Mouse (Mus musculus): Measurements from ENCODE around the gene B230118H07Rik. TPM values are rescaled to one million over a fixed set of nuclear protein-coding genes. Genes with fewer than 3 reads are reported as not detected.

The B230118H07Rik gene
- polyA plus RNA-seq, 1 experiment from 2014 or later = 15.1 TPM

DNA sequence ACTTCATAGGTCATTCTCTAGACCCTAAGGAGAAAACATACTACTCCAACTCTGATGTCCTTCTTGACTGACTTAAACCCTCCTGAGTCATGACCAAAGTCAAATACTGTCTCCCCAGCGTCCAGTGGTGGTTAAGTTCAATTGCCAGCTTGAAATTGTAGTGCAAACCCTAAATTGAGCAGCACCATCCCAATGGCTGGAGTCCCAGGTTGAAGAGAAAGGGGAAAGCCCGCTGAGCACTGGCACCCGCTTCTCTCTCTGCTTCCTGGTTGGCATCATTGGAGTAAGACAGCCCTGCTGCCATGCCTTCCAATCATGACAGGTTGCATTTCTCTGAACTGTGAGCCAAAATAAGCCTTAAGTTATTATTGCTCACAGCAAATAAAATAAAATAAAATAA is 89.9 kb downstream of the B230118H07Rik start:
- TF ChIP-seq EP300 (IDR thresholded peaks at IDR 0.05; ENCODE audit: low read depth) (no peak), CTCF (IDR thresholded peaks at IDR 0.05; ENCODE audit: low read depth) (no peak)
- no peak overlapping the region for H3K27ac ChIP-seq (ENCODE audit: low read depth)
- no peaks in the 10 kb centered on the region for H3K36me3 ChIP-seq (replicated peaks; ENCODE audit: insufficient read depth, low read length)
- ATAC-seq (no peak), DNase-seq (no peak)
- H3K9me3 ChIP-seq (ENCODE audit: low read length) = no peaks in the 10 kb centered on the region
- H3K9ac ChIP-seq (replicated peaks) = no peak overlapping the region
- no peak overlapping the region for H3K4me3 ChIP-seq (ENCODE audit: low read depth, low read length)
- H3K4me1 ChIP-seq (ENCODE audit: insufficient read depth) = no peaks in the 10 kb centered on the region
- H3K4me2 ChIP-seq (ENCODE audit: low read depth, low read length) = no peak overlapping the region
- WGBS (ENCODE audit: insufficient replicate concordance) = 82% methylated on average over 3 of the region's 3 CpGs
- no peaks in the 10 kb centered on the region for H3K27me3 ChIP-seq (ENCODE audit: insufficient read depth, low read length)

DNA sequence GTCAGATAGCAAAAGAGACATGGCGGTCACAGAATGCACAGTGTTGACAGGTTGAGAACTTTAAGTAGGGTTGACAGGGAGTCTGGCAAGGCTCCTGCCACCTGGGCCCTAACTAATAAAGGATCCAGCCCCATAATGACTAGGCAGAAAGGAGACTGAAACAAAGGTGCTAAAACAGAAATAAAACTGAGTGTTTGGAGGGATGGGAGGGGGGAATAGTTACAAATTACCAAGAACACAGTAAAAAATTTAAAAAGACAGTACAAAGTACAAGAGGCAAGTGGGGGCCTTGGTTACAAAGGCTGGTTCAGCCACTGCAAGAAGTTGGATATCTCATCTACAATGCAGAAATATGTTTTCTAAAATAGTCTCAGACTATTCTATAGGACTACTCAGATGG is 93.4 kb downstream of the B230118H07Rik start:
- no peaks in the 10 kb centered on the region for H3K27me3 ChIP-seq (ENCODE audit: insufficient read depth, low read length)
- 78% methylated on average over 1 of the region's 1 CpGs for WGBS (ENCODE audit: insufficient replicate concordance)
- ATAC-seq = no peak
- no peaks in the 10 kb centered on the region for H3K36me3 ChIP-seq (replicated peaks; ENCODE audit: insufficient read depth, low read length)
- H3K4me2 ChIP-seq (ENCODE audit: low read depth, low read length) = no peak overlapping the region
- no peak overlapping the region for H3K27ac ChIP-seq (ENCODE audit: low read depth)
- TF ChIP-seq CTCF (IDR thresholded peaks at IDR 0.05; ENCODE audit: low read depth) (no peak), EP300 (IDR thresholded peaks at IDR 0.05; ENCODE audit: low read depth) (no peak)
- no peak overlapping the region for H3K9ac ChIP-seq (replicated peaks)
- no peak overlapping the region for H3K4me3 ChIP-seq (ENCODE audit: low read depth, low read length)
- no peaks in the 10 kb centered on the region for H3K4me1 ChIP-seq (ENCODE audit: insufficient read depth)
- DNase-seq = no peak
- no peaks in the 10 kb centered on the region for H3K9me3 ChIP-seq (ENCODE audit: low read length)

DNA sequence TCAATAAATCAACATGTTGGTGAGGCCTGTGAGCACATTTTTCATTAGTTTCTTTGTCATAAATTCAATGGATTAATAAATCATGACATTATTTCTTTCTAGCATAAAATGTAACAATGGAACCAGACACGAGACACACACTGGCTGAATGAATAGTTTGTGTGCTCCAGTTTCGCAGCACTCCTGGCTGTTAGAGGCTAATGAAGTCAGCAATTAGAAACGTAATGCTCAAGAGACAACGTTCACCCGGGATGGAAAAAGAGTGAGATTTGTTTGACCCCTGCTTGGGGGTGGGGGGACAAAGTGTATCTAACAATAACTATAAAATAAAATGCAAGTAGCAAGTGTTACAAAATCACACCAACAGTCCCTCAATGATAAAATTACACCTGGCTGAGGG is 95.5 kb downstream of the B230118H07Rik start:
- no peak overlapping the region for H3K4me2 ChIP-seq (ENCODE audit: low read depth, low read length)
- DNase-seq (no peak), ATAC-seq (no peak)
- TF ChIP-seq EP300 (IDR thresholded peaks at IDR 0.05; ENCODE audit: low read depth) = no peak
- TF ChIP-seq CTCF (IDR thresholded peaks at IDR 0.05; ENCODE audit: low read depth) = no peak
- 80% methylated on average over 5 of the region's 5 CpGs for WGBS (ENCODE audit: insufficient replicate concordance)
- no peak overlapping the region for H3K27ac ChIP-seq (ENCODE audit: low read depth)
- no peak overlapping the region for H3K9ac ChIP-seq (replicated peaks)
- no peaks in the 10 kb centered on the region for H3K27me3 ChIP-seq (ENCODE audit: insufficient read depth, low read length)
- H3K4me3 ChIP-seq (ENCODE audit: low read depth, low read length) = no peak overlapping the region
- H3K36me3 ChIP-seq (replicated peaks; ENCODE audit: insufficient read depth, low read length) = no peaks in the 10 kb centered on the region
- no peaks in the 10 kb centered on the region for H3K9me3 ChIP-seq (ENCODE audit: low read length)
- no peaks in the 10 kb centered on the region for H3K4me1 ChIP-seq (ENCODE audit: insufficient read depth)

DNA sequence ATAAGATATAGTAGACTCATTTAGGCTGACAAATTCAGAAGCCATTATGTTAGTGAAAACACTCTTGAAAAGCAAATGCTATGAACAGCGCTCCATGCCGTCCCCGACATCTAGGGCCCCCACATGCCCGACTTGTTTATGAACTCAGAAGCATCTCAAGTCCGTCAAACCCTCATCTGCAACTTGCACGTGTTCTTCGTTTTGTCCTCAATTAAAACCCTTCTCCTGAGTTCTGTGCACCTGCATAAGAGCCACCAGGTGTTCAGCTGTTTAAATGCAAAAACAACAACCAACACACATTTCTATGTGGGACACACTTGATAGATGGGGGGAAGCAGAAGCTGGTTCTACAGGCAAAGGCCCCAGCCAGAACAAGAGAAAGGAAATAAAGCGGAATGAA is 97.0 kb downstream of the B230118H07Rik start:
- ATAC-seq = no peak
- Histone ChIP-seq H3K9ac (replicated peaks) (no peak overlapping the region), H3K36me3 (replicated peaks; ENCODE audit: insufficient read depth, low read length) (no peaks in the 10 kb centered on the region), H3K9me3 (ENCODE audit: low read length) (no peaks in the 10 kb centered on the region), H3K27me3 (ENCODE audit: insufficient read depth, low read length) (no peaks in the 10 kb centered on the region), H3K4me1 (ENCODE audit: insufficient read depth) (no peaks in the 10 kb centered on the region), H3K4me3 (ENCODE audit: low read depth, low read length) (no peak overlapping the region), H3K27ac (ENCODE audit: low read depth) (no peak overlapping the region), H3K4me2 (ENCODE audit: low read depth, low read length) (no peak overlapping the region)
- TF ChIP-seq EP300 (IDR thresholded peaks at IDR 0.05; ENCODE audit: low read depth) = no peak
- TF ChIP-seq CTCF (IDR thresholded peaks at IDR 0.05; ENCODE audit: low read depth) = no peak
- WGBS (ENCODE audit: insufficient replicate concordance) = 85% methylated on average over 8 of the region's 8 CpGs
- DNase-seq = no peak

DNA sequence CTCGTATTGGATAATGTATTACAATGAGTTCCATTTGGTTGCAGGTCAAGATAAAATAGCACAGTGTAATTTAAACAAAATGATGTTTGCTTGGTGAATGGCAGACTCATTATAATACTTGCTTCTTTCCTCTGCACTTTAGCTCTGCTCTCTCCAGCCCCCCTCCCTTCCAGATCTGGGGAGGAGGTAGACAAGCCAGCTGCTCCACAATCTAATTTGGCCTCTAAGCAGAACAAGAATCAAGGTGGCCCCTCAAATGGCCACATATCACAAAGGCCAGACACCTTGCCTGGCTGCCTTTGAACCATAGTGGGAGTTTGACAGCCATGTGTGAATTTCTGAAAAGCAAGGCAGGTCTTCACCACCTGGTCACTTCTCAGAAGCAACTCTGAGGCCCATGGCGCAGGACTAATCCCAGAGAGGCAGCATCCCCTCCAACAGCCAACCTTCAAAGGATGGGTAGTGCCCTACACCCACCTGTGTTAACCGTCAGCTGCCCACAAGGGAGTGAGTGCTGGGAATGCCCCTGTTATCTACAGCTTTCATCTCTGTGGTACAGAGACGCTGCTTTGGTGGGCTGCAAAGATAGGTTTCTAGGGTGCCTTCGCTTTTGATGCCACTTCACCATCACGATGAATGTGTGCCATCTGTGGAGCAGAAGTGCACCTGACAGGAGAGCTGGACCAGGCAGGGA is 98.2 kb downstream of the B230118H07Rik start:
- H3K36me3 ChIP-seq (replicated peaks; ENCODE audit: insufficient read depth, low read length) = no peaks in the 10 kb centered on the region
- no peak overlapping the region for H3K9ac ChIP-seq (replicated peaks)
- H3K4me2 ChIP-seq (ENCODE audit: low read depth, low read length) = no peak overlapping the region
- TF ChIP-seq CTCF (IDR thresholded peaks at IDR 0.05; ENCODE audit: low read depth) (no peak), EP300 (IDR thresholded peaks at IDR 0.05; ENCODE audit: low read depth) (no peak)
- H3K4me3 ChIP-seq (ENCODE audit: low read depth, low read length) = no peak overlapping the region
- H3K27me3 ChIP-seq (ENCODE audit: insufficient read depth, low read length) = no peaks in the 10 kb centered on the region
- no peak for DNase-seq
- H3K27ac ChIP-seq (ENCODE audit: low read depth) = no peak overlapping the region
- ATAC-seq = no peak
- 68% methylated on average over 6 of the region's 6 CpGs for WGBS (ENCODE audit: insufficient replicate concordance)
- no peaks in the 10 kb centered on the region for H3K4me1 ChIP-seq (ENCODE audit: insufficient read depth)
- no peaks in the 10 kb centered on the region for H3K9me3 ChIP-seq (ENCODE audit: low read length)

DNA sequence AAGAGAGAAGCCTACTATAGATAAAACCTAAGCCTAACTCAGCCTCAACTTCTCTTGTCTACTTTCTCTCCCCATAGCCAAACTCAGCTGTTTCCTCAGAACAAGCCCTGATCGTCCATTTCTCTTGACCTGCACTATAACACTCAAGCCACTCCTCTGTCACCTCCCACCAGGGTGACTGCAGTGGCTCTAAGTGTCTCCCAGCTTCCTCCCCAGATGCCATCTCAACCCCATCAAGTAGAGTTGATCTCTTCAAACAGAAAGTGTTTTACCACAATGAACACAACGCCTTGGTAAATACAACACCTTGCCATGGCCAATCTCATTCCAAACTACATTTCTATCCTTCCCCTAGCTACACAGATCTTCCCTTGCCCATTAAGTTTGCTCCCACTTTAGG is 99.2 kb downstream of the B230118H07Rik start:
- ATAC-seq = no peak
- 49% methylated on average over 2 of the region's 2 CpGs for WGBS (ENCODE audit: insufficient replicate concordance)
- TF ChIP-seq CTCF (IDR thresholded peaks at IDR 0.05; ENCODE audit: low read depth) (no peak), EP300 (IDR thresholded peaks at IDR 0.05; ENCODE audit: low read depth) (no peak)
- Histone ChIP-seq H3K27me3 (ENCODE audit: insufficient read depth, low read length) (no peaks in the 10 kb centered on the region), H3K36me3 (replicated peaks; ENCODE audit: insufficient read depth, low read length) (no peaks in the 10 kb centered on the region), H3K27ac (ENCODE audit: low read depth) (no peak overlapping the region), H3K9ac (replicated peaks) (no peak overlapping the region), H3K4me1 (ENCODE audit: insufficient read depth) (no peaks in the 10 kb centered on the region), H3K9me3 (ENCODE audit: low read length) (no peaks in the 10 kb centered on the region), H3K4me2 (ENCODE audit: low read depth, low read length) (no peak overlapping the region), H3K4me3 (ENCODE audit: low read depth, low read length) (no peak overlapping the region)
- no peak for DNase-seq
